Mouse (Mus musculus) gonadal fat pad, adult 2 months (tissue): ENCODE measurements around the gene Lama5. TPM values are rescaled to one million over a fixed set of nuclear protein-coding genes. Genes with fewer than 3 reads are reported as not detected.
A peak's percentile ranks its signal among the peaks of the same experiment; 100 is the strongest.
"Not testable (repeated sequence)": the region's sequence is repeated elsewhere in the genome, so short reads cannot be mapped to it uniquely, and the experiment has no call there.

Source experiments
- DNase-seq: peaks from one replicate; pipeline ENCODE4 v3.0.0-alpha.2; 2012; ENCODE audit warnings: low read depth
- polyA plus RNA-seq: library from polyadenylated mRNA; depleted of rRNA; stranded (reverse); fragments of >200 nt; gene quantifications from 2 replicates; pipeline ENCODE4 v1.2.3, GENCODE M21; 2012

Gene Lama5
- polyA plus RNA-seq, 1 experiment: 61.8 TPM

GRCm38 (mm10) chr2:180197323-180198037, 28.2 kb downstream of the Lama5 start:
- DNase-seq: no peak

- no peak for DNase-seq
Measured at GRCm38 (mm10) chr2:180196610-180197322, 28.9 kb downstream of the Lama5 start.

DNA sequence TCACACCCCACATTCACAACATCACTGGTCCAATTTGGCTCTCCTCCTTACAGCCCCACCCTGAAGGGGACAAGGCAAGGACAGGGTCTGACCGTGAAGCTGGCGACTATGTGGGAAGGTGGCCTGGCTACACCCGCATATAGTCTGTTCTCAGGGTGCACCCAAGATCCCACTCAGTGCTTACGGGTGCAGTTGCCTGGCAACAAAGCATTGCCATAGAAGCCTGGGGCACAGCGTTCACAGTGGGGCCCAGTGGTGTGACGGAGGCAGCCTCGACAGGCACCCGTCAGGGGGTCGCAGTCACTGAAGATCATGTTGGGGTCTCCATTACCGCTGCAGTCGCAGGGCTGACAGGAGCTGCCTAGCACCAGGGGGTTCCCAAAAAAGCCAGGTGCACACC, 38.3 kb downstream of the Lama5 start:
- DNase-seq: no peak

DNA sequence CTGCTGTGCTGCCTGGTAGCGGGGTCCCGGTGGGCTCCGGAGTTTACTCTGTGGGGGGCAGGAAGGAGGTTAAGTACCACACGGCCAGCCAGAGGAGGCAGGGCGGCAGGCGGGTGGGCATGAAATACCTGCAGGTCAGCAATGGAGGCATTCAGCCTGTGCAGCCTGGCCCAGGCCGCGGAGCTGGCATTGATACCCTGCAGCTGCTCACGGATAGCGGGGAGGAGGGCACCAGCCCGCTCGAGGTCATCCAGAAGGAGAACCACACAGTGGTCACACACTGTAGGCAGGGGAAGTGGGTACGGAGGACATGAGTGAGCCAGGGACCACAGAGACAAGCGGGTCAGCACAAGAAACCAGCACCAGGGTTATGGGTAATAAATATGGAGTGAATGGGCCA, 40.0 kb downstream of the Lama5 start:
- no peak for DNase-seq

GRCm38 (mm10) chr2:180184752-180185109, 40.9 kb downstream of the Lama5 start:
- no peak for DNase-seq

GRCm38 (mm10) chr2:180184011-180184751, 41.5 kb downstream of the Lama5 start:
- no peak for DNase-seq

- DNase-seq: no peak
Measured at GRCm38 (mm10) chr2:180181542-180181941, 44.1 kb downstream of the Lama5 start.

GRCm38 (mm10) chr2:180175725-180176124, 49.9 kb downstream of the Lama5 start:
- DNase-seq: no peak

DNA sequence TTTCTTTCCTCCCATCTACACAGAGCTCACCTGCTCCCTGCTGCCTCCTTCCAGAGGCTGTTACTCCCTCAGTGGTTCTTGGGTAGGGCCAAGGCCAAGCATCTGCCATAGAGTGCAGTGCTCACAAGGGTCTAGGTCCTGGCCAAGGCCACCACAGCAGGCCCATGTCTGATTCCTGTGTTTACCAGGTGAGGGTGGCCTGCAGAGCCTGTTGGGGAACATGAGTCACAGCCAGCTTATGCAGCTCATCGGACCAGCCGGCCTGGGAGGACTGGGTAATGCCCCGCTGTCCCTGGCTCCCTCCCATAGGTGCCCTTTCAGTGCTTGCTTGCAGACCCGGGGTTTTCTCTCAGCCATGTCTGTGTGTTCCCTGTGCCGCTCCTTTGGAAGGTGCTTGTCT, 51.5 kb downstream of the Lama5 start:
- DNase-seq: no peak

- not testable (repeated sequence) for DNase-seq
Measured at GRCm38 (mm10) chr2:180173711-180174110, 51.9 kb downstream of the Lama5 start.

GRCm38 (mm10) chr2:180173163-180173562, 52.5 kb downstream of the Lama5 start:
- no peak for DNase-seq

DNA sequence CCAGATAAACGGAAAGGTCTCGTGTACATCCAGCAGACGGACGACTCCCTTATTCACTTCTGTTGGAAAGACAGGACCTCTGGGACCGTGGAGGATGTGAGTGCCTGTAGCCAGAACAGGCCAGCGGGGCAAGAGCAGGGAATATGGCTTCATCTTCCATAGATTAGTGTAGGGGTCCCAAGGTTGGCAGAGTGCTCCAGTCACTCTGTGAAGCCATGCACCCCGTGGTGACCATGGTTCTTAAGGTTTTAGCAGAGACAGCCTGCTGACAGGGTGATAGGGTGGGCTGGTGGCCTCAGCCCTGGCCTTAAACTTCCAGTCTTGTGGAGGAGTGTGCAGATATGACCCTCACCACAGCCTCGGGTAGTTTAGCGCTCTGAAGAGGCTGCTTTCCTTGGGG, 53.5 kb downstream of the Lama5 start:
- DNase-seq: no peak

- no peak for DNase-seq
Measured at GRCm38 (mm10) chr2:180171522-180172070, 54.1 kb downstream of the Lama5 start.

DNA sequence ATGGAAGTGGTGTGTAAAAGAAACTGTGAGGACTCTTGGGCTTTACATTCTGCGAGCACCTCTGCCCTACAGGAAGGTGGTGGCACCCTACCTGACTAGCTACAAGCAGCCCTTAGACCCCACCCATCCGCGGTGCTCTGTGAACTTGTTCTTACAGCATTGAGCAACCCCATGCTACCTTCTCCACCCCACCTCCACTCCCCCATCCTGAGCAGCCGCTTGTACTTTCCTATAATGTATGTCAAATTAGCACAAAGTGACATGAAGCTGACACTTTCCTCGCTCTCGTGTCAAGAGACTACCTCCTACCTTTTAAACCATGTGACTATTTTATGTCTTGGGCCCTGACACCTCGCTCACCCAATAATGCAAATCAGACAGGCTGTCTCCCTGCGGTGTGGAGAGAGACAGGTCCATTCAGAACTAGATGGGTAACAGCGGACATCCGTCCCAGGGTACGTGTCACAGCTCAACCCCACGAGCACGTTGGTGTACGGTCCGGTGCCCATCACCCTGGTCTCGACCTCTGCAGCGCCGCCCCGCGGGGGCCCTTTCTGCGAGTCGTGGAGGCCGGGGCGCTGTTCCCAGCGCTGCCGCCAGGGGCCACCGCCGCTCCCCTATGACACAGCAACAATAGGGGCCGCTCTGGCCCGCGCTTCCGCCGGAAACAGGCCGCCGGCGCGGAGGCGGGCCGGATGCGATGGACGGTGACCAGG, 54.7 kb downstream of the Lama5 start, which contains the start of gene Adrm1:
Adrm1 (plus strand) TSS at position 680 of the 716 bp plus-strand sequence.
- no peak for DNase-seq

DNA sequence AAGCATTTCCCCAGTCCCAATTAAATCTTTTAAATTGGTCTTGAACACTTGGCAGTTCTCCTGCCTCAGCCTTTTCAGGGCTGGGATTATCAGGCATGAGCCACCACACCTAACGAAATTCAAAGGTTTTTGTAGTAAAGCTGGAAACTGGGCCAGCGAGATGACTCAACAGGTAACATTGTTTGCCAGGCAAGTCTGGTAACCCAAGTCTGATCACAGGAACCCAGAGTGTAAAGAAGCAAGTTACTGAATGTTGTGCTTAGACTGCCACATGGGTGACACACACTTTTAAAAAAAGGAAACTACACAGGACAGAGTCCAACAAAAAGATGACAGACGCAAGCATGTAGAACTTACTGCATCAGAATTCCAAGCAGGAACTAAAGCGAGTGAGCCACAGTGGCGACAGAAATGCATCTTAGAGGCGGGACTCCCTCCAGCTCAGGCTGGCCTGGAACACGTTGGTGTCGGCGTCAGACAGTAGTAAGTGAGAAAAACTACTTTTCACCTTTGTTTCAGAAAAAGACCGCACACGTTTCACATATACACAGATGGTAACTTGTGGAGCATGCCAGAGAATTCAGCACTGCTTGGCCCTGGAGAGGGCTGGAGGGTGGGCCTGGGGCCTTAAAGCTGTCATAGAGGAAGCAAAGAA, 55.4 kb downstream of the Lama5 start:
- peak; percentile 81 for DNase-seq

DNA sequence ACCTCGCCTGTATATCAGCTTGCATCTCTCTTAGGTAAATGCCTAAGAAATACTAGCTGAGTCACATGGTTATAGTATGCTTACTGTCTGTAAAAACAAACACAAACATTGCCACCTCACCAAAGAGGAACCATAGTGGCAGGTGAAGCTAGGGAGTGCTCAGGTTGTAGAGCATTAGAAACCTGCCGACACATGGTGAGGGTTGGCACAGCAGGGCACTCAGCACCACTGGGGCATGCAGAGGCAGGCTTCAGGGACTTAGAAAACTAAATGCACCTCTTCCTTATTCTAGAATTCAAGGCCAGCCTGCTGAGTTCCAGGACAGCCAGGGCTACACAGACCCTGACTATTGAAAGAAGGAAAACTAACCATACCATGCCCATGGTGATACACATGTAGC, 58.8 kb downstream of the Lama5 start:
- DNase-seq: no peak

DNA sequence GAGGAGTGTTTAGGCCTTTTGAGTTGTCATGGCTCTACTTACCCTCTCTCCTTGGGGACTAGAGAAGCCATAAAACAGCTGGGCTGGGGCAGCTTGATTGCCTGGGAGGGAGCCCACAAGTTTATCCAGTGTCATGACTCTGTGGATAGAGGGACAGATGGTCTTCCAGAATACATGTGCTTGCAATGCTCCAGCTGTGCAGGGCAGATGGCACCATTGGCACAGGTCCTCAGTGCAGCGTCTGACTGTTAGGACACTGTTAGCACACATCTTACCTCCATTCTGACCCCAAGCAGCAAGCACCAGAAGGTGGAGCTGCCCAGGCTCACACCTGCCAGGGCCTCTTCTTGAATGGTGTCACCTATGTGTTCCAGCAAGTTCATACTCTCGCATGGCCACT, 59.8 kb downstream of the Lama5 start:
- DNase-seq: no peak

DNA sequence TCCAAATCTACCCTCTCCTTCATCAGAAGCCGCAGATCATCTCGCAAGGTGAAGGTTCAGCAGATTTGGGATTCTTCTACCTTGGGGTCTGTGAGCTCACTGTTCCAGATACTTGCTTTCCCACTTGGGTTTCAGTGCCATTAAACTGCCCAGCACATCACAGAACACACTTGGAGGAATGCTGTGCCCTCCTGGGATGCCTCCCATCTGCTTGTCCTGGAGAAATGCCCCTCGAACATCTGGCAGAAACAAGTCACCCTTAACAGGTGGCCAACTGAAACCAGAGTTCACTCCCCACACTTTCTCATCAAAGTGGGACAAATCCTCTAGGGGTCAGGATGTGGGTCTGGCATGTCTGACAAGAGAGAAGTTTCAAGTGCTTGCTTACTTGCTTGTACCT, 67.0 kb downstream of the Lama5 start:
- no peak for DNase-seq

- DNase-seq: no peak
Measured at GRCm38 (mm10) chr2:180154796-180155195, 70.9 kb downstream of the Lama5 start.

DNA sequence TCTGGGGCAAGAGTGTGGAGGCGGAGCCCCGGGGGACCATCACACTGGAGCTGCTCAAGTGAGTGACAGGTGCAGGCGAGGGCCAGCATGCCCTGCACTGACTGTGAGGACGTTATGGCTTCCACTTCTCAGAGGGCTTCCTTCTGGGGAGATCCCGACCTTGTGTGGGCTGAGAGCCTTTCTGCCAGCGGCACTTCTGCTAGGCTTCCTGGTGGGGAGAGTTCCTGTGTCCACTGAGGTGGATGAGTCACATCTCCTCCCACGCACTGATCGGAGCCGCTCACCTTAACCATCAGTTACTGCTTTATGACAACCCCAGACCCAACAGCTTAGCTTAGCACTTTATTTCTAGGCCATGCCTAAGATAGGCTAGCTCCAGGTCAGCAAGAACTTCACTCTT, 77.1 kb downstream of the Lama5 start:
- DNase-seq: no peak

DNA sequence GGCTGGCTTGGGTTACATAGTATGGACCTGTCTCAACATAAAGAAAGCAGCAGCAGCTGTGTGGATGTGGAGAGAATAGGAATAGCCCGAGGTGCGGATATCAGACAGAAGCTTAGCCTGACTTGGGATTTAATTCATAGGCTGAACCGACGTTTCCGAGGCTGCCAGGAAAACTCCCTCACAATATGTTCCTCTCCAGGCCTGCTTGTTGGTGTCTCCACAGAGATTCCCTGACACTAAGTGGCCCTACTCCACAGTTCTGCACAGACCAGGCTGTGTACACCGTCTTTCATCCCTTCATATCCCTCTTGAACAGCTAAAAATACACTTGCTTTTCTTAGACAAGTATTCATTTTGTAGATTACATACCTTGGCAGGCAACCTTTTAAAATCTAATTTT, 78.3 kb downstream of the Lama5 start:
- no peak for DNase-seq
